Mouse (Mus musculus) CH12.LX (cell line): Measurements from ENCODE around the gene Ppil6.

ENCODE experiments used
- CHD2 ChIP-seq: IDR thresholded peaks from 2 replicates; pipeline ENCODE4 v1.6.1; 2011; ENCODE audit warnings: low read length, improper control_type of control experiment
- E2F4 ChIP-seq: IDR thresholded peaks from 2 replicates; pipeline ENCODE4 v1.6.1; 2011; ENCODE audit warnings: low read depth, low read length, improper control_type of control experiment; ENCODE audit not compliant: insufficient replicate concordance
- EP300 ChIP-seq: IDR thresholded peaks from 2 replicates; pipeline ENCODE4 v1.6.1; 2011; ENCODE audit warnings: low read length, improper control_type of control experiment
- HCFC1 ChIP-seq: IDR thresholded peaks from 2 replicates; pipeline ENCODE4 v1.6.1; 2012; ENCODE audit warnings: low read depth, mild to moderate bottlenecking, inconsistent platforms, low read length, improper control_type of control experiment
- MXI1 ChIP-seq: IDR thresholded peaks from 2 replicates; pipeline ENCODE4 v1.6.1; 2011; ENCODE audit warnings: mild to moderate bottlenecking, low read depth, low read length, improper control_type of control experiment

DNA sequence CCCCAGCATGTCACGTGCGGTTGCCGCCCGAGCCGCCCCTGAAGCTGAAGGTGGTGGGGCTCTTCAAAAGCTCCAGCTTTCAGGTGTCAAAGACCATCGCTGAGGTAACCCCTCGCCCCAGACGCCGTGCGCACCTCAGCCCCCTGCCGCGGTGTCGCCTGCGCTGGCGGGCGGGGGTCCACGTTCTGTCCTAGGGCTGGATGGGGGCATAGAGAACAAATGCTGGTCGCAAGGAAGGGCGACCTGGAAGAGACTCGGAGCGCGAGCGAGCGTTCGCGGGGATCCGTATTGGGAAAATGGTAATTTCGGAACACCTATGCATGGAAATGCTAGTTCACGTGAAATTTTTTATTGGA lies 257 bp downstream of the Ppil6 start:
- TF ChIP-seq HCFC1 (no peak), EP300 (no peak), CHD2 (no peak), MXI1 (no peak), E2F4 (no peak)
